Mouse (Mus musculus) bone marrow, adult 2 months (tissue): ENCODE data around the gene Atg4d. TPM values are rescaled to one million over a fixed set of nuclear protein-coding genes. Genes with fewer than 3 reads are reported as not detected.

ENCODE experiments used
- H3K27ac ChIP-seq: fragments of 200-500 bp; 2 replicates; pipeline ENCODE4 v1.5.1; 2012; ENCODE audit warnings: low read depth, mild to moderate bottlenecking, control low read depth, inconsistent platforms, low read length; ENCODE audit not compliant: control insufficient read depth, poor library complexity, insufficient read depth
- H3K4me1 ChIP-seq: fragments of 200-500 bp; 2 replicates; pipeline ENCODE4 v1.6.1; 2011; ENCODE audit warnings: low read length; ENCODE audit not compliant: control insufficient read depth, insufficient read depth
- H3K4me3 ChIP-seq: fragments of 200-500 bp; replicated peaks from 2 replicates; pipeline ENCODE3; 2011; ENCODE audit warnings: mild to moderate bottlenecking, low read depth, low read length, control low read depth; ENCODE audit not compliant: control insufficient read depth
- CTCF ChIP-seq: fragments of 200-500 bp; IDR thresholded peaks from 2 replicates; pipeline ENCODE4 v1.5.1; 2011; ENCODE audit warnings: low read length, control low read depth; ENCODE audit not compliant: control insufficient read depth, insufficient read depth
- POLR2A ChIP-seq: fragments of 200-500 bp; IDR thresholded peaks from 2 replicates; pipeline ENCODE4 v1.6.1; 2011; ENCODE audit warnings: low read depth, mild to moderate bottlenecking, control low read depth, low read length, borderline replicate concordance; ENCODE audit not compliant: control insufficient read depth
- WGBS: fragments of 180-500 bp; shearing (Covaris S2); methylation state at CpG from one replicate; pipeline ENCODE4 v1.1.7; 2018; 5-methylcytosine and 5-hydroxymethylcytosine counted together
- polyA plus RNA-seq: library from polyadenylated mRNA; stranded (reverse); fragments of >200 nt; gene quantifications from 2 replicates; pipeline ENCODE4 v1.2.4, GENCODE M21; 2011; ENCODE audit warnings: low replicate concordance; ENCODE audit not compliant: missing spikeins, insufficient read depth, insufficient read length

Atg4d gene
- polyA plus RNA-seq, 1 experiment: 74.7 TPM

DNA sequence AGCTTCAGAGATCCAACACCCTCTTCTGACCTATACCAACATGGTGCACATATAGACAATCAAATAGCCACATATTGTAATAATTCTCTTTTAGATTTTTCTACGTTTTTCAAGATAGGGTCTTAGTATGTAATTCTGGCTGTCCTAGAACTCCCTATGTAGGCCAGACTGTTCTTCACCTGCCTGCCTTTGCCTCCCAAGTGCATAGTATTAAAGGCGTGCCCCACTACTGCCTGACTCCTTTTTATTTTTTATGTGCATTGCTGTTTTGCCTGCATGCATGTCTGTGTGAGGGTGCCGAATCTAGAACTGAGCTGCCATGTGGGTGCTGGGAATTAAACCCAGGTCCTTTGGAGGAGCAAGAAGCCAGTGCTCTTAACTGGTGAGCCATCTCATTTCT is 27.2 kb downstream of the Atg4d start:
- Histone ChIP-seq H3K4me3 (peak overlapping the region; percentile 57), H3K4me1 (peaks cover 3% of the 10 kb centered on the region; the same call in 1 of the 2 replicates), H3K27ac (no peak overlapping the region)
- TF ChIP-seq POLR2A: no peak
- no peak for TF ChIP-seq CTCF
- 72% methylated on average over 3 of the region's 3 CpGs for WGBS

DNA sequence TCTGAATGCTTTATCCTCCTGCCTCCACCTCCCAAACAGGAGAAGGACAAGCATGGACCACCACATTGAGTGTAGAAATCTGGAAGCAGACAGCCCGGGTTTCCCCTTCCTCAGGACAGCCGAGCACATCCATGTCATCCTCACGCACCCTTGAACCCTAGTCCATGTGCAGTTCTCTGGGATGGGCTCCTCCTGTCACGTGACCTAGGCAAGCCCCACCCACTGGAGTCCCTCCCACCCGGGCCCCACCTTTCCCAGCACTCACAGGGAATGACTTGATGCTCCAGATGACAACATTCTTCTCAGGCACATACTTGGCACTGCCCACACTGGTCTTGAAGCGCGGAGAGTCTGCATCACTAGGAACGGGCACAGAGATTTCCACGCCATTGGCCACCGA is 33.9 kb downstream of the Atg4d start:
- TF ChIP-seq CTCF (no peak), POLR2A (no peak)
- WGBS: 89% methylated on average over 10 of the region's 10 CpGs
- H3K27ac ChIP-seq: no peak overlapping the region
- no peak overlapping the region for H3K4me3 ChIP-seq
- no peaks in the 10 kb centered on the region for H3K4me1 ChIP-seq

DNA sequence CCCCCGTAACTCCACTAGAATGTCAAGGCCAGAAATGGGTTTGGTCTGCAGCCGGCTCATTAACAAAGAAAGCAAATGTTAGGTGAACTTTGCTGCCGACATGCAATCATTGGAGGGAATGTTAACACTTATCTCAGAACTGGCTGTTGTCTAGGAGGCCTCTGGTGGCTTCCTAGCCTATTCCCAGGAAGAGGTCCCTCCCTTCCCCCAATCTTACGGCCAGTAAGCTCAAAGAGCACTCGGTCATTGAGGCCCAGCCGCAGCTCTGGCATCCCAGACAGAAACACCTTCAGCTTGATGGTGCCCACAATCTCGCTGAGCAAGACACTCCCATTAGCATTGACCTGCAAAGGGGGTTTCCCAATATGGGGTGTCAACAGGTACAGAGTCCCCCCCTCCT is 40.0 kb downstream of the Atg4d start:
- Histone ChIP-seq H3K27ac (no peak overlapping the region), H3K4me3 (no peak overlapping the region), H3K4me1 (no peaks in the 10 kb centered on the region; the same call in 1 of the 2 replicates)
- 89% methylated on average over 7 of the region's 7 CpGs for WGBS
- TF ChIP-seq CTCF (no peak), POLR2A (no peak)

DNA sequence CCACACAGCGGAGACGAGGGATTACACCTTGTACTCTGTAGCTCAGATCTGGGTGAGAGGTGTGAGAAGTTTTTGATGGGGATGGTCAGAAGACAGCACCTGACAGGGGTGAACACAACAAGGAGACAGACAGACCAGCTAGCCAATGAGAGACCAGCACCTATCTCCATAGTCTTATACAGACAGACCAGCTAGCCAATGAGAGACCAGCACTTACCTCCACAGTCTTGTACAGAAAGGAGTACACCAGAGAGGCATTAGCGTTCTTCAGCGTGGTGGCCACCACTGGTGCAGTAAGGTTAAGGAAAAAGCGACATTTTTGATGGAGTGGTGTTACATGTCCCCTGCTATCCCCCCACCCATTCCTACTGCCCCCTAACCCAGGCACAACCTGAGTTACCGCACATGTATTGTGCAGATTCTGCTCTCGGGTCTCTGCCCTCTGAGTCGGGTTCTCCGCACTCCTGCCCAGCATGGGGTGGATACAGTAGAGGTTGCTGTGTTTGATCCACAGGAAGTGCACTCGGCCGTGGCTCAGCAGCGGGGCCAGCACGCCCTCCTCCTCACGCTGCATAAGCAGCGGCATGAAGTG is 44.2 kb downstream of the Atg4d start:
- H3K27ac ChIP-seq: no peak overlapping the region; the same call in none of the 2 replicates
- TF ChIP-seq POLR2A: no peak
- peak overlapping the region; percentile 39 for H3K4me3 ChIP-seq
- WGBS: 35% methylated on average over 15 of the region's 15 CpGs
- no peaks in the 10 kb centered on the region; the same call in 1 of the 2 replicates for H3K4me1 ChIP-seq

DNA sequence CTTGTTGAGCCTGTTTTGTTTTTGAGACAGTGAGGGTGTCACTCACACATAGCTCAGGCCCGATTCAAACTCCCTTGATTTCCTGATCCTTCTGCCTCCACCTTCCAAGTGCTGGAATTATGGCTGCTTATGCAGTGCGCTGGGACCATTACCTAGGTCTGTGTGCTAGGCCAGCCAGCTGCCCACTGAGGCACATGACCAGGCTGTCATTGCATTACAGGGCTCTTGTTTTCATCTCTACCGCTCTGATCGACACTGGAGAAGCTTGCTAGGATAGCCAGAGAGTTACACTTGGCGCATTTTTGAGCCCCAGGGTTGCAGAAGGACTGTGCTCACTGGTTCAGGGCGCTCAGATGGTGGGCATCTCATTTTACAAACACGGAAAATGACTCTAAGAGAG is 46.6 kb downstream of the Atg4d start:
- H3K27ac ChIP-seq: no peak overlapping the region
- H3K4me1 ChIP-seq: peaks cover 2% of the 10 kb centered on the region; the same call in 1 of the 2 replicates
- 83% methylated on average over 7 of the region's 7 CpGs for WGBS
- H3K4me3 ChIP-seq: no peak overlapping the region
- TF ChIP-seq CTCF (no peak), POLR2A (no peak)

DNA sequence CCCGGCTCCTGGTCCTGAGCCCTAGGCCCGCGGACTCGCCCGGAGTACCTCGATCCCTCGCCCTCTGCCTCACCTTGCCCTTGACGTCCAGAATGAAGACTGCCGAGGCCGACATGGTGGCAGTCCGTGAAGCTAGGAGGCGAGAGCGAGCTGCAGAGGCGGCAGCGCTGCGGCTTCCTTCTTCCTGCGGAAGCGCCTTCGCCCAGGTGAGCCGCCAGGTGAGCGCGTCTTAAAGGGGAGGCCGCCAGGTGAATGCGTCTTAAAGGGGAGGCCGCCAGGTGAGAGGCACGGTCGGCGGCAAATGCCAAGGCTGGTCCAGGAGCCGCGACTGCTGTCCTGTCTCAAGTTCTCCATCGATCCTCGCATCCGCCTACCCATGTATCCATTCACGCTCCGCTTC is 47.0 kb downstream of the Atg4d start, which contains the start of gene Ap1m2:
Gene Ap1m2, minus strand, starts transcription at position 204 of the 400 bp plus-strand sequence.
- TF ChIP-seq CTCF: no peak
- TF ChIP-seq POLR2A: no peak
- H3K4me1 ChIP-seq: peaks cover 2% of the 10 kb centered on the region; the same call in 1 of the 2 replicates
- 55% methylated on average over 35 of the region's 35 CpGs for WGBS
- no peak within 1 kb of the TSS for H3K4me3 ChIP-seq
- H3K27ac ChIP-seq: no peak within 1 kb of the TSS

DNA sequence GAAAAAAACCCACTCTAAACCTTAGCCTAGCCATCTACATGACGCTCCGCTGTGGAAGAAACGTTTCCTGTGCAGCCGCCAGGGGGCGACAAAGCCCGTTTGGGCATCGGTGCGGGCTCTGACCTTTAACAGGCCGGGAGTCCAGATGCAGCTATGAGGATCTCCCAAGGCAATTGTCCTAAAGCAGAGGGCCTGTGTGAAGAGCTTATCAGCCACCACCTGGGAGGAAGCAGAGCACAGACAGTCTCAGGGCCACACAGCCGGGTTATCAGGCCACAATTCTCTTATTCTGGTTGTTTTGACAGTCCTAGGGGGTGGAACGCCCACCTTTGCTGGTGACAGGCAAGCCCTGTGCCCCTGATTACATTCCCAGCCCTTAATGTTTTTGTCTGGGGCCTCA is 48.3 kb downstream of the Atg4d start:
- TF ChIP-seq POLR2A: no peak; the same call in 1 of the 2 replicates
- TF ChIP-seq CTCF: peak; percentile 97
- H3K4me3 ChIP-seq: no peak overlapping the region
- peaks cover 4% of the 10 kb centered on the region; the same call in 1 of the 2 replicates for H3K4me1 ChIP-seq
- 6% methylated on average over 11 of the region's 11 CpGs for WGBS
- H3K27ac ChIP-seq: no peak overlapping the region

DNA sequence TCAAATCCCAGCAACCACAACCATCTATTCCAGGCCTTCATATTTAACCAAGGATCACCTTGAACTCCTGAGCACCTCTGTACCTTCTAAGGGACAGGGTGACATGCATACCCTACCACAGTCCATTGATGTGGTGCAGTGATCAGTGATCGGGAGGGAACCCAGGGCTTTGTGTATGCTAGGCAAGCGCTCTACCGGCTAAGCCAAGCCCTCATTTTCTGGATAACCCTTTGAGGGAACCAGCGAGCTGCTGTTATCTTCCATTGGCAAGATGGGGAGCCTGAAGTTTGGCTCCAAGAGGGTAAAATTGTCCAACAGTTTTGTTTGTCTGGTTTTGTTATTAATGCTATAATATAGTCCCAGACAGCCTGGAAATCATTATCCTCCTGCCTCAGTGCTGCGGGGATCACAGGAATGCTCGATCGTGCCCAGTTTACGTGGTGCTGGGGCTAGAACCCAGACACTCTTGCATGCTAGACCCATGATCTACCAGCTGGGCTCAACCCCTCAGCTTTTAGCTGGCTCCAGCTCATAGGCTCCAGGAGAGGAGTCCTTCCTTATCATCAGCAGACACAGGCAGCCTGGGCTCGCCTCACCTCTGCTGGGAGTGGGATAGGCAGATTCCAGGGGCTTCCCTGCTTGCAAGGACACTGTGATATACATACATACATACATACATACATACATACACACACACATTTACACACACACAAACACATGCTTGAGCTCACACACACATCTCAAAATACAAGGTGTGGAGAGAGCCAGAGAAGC is 49.5 kb downstream of the Atg4d start:
- H3K4me3 ChIP-seq: no peak overlapping the region
- 77% methylated on average over 9 of the region's 9 CpGs for WGBS
- H3K27ac ChIP-seq: no peak overlapping the region
- H3K4me1 ChIP-seq: peaks cover 5% of the 10 kb centered on the region; the same call in 1 of the 2 replicates
- TF ChIP-seq CTCF (no peak), POLR2A (no peak)

DNA sequence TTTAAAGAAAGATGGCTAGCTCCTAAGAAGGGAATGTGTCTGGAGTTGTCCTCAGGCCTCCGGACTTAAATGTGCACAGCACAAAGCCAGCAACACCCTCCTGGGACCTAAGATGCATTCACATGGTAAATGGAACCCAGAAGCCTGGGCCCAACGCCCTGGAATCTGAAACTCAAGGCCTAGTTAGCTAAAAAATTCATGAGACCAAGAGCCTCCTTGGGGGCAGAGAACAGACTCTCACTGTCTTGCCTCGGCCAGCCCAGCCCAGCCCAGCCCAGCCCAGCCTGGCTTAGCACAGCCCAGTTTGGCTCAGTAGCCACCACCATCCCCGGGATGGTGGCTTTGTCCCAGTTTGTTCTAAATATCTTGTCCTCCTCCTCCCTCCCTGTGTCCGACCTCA is 50.3 kb downstream of the Atg4d start:
- TF ChIP-seq CTCF (no peak), POLR2A (no peak)
- H3K27ac ChIP-seq: peak overlapping the region; percentile 66
- H3K4me1 ChIP-seq: peaks cover 7% of the 10 kb centered on the region; the same call in 1 of the 2 replicates
- 66% methylated on average over 5 of the region's 5 CpGs for WGBS
- H3K4me3 ChIP-seq: no peak overlapping the region
